Mouse (Mus musculus) 416B (cell line): ENCODE results near the gene Sphk2.
A peak's percentile ranks its signal among the peaks of the same experiment; 100 is the strongest.

Source experiments
- DNase-seq: peaks from one replicate; pipeline ENCODE4 v3.0.0; 2011; ENCODE audit warnings: low read depth

The Sphk2 gene

DNA sequence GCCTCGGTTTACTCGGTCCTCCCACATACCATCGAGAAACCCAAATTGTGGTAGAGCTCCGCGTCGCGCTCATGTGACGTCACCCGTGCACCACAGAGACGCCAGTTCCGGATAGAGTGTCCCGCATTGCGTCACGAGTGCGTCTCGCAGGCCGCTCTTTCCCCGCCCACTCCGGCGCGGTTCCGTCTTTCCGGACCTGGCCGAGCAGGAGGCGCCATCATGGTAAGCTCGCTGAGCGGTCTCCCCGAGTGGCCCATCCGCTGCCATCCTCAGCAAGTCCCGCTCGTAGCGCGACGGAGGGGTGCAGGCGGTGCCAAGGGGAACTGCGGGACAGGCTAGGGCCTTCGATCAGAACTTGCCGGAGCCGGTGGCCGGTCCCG, at the start of gene Sphk2:
Sphk2 (minus strand) TSS at position 85 of the 380 bp plus-strand sequence.
- DNase-seq, result peak; percentile 99

- DNase-seq, result no peak
Measured at GRCm38 (mm10) chr7:45767500-45767899, 49.7 kb upstream of the Sphk2 start.

DNA sequence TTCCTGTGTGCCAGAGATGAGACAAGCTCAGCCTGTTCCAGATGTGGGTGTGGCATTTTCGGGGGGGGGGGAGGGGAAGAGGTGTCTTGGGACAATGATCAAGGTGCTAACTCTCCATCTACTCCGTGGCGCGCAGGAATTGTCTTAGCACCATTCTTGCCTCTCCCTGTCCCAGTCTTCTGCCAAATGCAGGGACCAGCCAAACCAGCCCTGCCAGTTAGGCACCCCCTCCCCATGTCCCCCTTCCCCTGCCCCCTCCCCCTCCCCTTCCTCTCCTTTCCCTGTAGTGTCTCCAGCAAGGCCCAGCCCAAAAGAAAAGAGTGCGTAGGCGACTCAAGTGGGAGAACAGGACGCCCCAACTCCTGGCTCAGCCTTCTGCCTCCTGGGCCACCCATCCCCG, 49.0 kb upstream of the Sphk2 start:
- no peak for DNase-seq

GRCm38 (mm10) chr7:45765995-45766394, 48.2 kb upstream of the Sphk2 start:
- DNase-seq, result no peak

- no peak for DNase-seq
Measured at GRCm38 (mm10) chr7:45760151-45760550, 42.3 kb upstream of the Sphk2 start.

DNA sequence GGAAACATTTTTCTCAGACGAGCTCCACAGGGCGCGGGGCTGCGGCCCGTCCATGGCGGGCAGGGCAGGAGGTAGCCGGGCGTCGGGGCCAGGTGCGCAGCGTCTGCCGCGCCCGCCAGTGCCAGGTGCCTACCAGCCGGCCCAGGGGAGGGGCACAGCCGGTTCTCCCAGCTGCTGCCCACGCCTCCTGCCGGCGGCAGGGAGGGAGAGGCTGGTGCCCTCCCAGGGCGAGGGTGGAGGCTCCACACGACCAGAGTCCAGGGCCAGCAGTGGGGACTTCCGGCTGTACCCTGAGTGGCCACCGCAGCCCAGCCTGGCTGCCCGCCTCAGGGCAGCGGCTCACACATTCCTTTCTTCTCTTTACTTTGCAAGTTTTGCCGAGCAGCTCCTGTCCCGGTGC, 41.6 kb upstream of the Sphk2 start:
- DNase-seq, result no peak

DNA sequence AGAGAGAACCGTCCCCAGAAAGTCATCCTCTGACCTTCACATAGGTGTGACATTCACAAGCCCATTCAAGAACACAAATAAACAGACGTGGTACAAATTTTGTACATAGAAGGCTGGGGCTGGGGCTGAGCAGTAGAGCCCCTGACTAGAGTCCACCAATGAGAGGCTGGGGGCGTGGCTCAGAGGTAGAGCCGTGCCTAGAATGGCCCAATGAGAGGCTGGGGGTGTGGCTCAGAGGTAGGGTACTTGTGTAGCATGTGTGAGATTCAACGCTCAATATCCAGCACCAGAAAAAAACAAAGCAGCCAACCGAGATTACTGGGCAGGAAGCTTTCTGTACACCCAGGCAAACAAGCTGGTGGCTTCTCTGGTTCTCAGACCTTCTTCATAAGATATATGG, 37.9 kb upstream of the Sphk2 start:
- no peak for DNase-seq

- DNase-seq, result no peak
Measured at GRCm38 (mm10) chr7:45750162-45750561, 32.4 kb upstream of the Sphk2 start.

DNA sequence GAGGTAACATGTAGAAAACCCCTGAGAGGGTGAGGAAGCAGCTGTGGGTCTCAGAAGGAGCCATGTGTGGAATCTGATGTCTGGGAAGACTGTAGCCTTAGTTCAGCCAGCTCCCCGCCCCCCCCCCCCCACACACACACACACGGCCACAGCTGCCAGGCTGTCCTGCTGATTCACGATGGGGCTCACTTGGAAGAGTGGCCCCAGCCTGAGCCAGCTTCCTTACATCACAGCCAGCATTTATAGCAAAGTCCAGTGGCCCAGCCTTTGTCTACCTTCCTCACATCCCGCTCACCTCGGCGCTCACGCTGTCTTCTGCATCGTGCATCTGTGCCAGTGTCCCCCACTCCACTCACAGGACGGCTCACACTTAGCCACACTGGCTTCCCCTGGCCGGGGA, 31.6 kb upstream of the Sphk2 start:
- no peak for DNase-seq

- DNase-seq, result no peak
Measured at GRCm38 (mm10) chr7:45748110-45748509, 30.3 kb upstream of the Sphk2 start.

DNA sequence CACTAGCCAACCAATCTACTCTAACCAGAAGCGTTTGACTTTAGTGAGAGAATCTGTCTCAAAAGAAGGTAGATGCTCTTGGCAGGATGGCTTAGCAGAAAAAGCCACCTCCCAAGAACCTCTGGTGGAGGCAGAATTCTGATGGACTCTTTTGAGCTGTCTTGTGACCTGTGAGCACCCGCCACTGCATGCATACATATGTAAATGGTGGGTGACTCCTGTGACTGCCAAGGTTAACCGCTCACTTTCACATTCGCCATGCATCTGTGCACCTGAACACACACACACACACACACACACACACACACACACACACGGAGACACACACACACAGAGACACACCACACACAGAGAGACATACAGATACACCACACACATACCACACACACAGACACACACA, 29.6 kb upstream of the Sphk2 start:
- no peak for DNase-seq

- no peak for DNase-seq
Measured at GRCm38 (mm10) chr7:45746518-45746917, 28.7 kb upstream of the Sphk2 start.

DNA sequence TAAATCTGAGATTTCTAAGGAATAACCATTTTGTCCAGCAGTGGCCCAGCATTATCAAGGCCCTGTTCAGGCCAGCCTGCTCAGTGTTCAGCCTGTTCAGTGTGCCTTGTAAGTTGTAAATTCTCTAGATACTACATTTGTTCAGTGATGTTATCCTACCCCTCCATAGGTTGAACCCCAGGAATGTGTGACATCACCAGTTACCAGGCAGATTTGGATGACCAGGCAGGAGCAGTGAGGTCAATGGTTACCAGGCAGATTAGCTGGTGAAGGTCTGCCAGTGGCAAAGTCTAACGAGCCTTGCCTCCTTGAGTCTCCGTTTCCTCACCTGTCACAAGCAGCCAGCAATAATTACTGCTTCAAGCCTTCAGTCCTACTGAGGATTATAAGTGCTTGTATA, 26.6 kb upstream of the Sphk2 start:
- DNase-seq, result peak; percentile 86

DNA sequence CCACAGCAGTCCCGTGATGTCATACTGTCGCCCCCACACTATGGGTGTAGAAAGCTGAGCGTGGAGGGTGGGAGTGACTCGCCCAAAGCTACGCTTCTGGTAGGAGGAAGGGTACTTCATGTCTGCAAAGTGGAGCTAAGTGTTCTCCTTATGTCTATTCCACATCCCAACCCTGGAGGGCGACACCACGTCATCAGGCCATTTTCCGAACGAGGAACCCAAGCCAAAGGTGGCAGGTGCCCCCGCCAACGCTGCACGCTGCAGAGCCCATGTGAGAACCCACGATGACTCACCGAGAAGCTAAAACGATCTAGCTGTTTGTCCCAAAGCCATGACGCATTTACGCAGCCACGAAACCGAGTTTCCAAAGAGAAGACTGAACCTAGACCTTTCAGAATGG, 24.5 kb upstream of the Sphk2 start:
- peak; percentile 91 for DNase-seq

GRCm38 (mm10) chr7:45741777-45742176, 24.0 kb upstream of the Sphk2 start:
- DNase-seq, result peak; percentile 81

- peak; percentile 38 for DNase-seq
Measured at GRCm38 (mm10) chr7:45741308-45741707, 23.5 kb upstream of the Sphk2 start.

- no peak for DNase-seq
Measured at GRCm38 (mm10) chr7:45739820-45740219, 22.0 kb upstream of the Sphk2 start.

DNA sequence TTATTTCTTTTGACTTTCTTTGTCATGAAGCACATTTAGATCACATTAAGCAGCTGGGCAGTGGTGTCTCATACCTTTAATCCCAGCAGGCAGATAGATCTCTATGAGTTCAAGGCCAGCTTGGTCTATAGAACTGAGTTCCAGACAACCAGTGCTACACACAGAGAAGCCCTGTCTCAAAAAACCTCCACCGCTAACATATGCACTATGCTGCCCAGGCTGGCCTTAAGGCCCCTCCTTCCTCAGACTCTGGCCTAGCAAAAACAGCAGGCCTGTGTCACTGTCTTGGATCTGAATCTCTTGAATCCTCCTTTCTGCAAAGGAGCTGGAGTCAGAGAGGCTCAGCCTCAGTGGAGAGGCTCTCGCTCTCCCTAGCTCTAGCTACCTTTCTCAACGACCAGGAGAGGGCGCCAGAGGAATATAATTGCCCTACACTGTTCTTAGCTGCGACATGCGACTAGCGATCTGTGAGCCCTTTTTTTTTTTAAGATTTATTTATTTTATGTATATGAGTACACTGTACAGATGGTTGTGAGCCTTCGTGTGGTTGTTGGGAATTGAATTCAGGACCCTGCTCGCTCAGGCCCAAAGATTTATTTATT, 21.5 kb upstream of the Sphk2 start:
- DNase-seq, result peak; percentile 89

GRCm38 (mm10) chr7:45733477-45733876, 15.7 kb upstream of the Sphk2 start:
- DNase-seq, result peak; percentile 30

DNA sequence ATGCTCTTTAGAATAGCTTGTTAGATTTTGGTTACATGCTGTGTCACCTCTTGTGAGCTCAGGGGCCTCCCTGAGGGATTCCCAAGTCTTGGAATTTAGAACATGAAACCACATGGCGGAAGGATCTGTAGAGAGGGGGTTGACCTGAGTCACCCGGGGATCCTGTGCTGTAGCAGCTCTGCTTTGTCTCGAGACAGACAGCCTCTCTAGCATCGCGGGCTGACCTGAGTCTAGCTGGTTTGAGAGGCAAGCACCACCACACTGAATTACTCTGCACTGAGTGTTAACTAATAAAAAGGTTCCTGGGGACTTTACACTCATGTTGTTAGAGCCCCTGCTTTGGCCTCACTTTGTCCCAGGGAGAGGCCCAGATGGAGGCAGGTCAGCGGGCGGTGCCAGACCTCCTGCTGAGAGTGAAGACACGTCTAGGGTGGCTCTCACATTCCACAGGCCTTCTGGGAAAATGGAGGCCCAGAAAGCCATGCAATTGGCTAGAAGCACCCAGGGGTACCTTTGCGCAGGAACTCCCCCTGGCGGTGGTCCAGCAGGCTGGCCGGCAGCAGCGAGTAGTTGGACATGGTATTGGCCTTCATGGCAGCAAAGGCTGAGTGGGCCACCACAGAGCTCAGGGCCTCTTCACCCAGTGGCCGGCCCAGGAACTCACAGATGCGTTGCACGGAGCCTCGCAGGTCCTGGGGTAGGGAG, 13.1 kb upstream of the Sphk2 start:
- DNase-seq, result peak; percentile 69

GRCm38 (mm10) chr7:45727625-45728024, 9.8 kb upstream of the Sphk2 start:
- no peak for DNase-seq

DNA sequence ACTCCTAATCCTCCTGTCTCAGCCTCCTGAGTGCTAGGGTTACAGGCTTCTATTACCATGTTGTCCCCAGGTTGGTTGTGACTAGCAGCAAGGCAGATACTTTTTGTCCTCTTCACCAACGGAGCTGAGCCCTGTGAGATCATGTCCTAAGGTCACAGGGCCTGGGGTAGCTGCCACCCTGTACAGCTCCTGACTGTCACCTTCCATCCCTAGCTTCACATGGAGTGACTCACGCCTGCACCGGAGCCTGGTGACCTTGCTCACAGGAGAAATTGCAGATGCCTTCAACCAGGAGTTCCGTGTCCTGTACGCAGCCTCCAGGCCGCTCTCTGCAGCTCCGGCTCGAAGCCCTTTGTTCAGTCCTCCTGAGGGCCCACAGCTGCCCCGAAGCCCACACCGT, 8.6 kb upstream of the Sphk2 start:
- no peak for DNase-seq

GRCm38 (mm10) chr7:45725713-45726112, 7.9 kb upstream of the Sphk2 start, which contains the start of gene Spaca4:
Spaca4 (minus strand) TSS chr7:45725813.
- no peak for DNase-seq

GRCm38 (mm10) chr7:45725151-45725550, 7.3 kb upstream of the Sphk2 start:
- DNase-seq, result no peak
